In the genomic region with DNA sequence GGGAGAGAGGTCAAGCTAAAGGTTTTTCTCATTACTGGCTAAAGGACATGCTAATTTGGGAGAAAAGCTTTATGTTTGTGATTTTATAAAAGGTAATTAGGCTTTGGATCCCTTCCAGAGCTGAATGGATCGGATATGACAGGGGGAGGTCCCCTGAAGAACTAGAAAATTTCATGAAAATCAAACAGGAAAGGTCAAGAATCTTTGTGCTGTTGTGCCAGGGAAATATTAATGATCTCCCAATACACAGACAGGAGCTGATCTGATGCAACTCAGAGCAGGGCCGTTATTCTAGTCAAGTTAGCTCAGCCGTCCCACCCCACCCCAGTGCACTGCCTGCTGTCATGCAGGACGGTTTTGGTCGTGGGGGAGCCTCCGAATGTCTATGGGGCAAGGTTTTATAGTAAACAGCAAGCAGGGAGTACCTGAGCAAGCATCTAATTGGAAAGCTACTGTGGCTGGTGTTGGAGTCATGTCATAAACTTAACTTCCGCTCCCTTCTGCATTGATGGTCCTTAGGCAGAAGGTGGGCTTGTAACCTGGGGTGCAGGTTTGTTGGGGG, we compare ENCODE assay signal across 1 mouse cellular context.
TF ChIP-seq lines count a peak whose summit lies in the region.

No protein-coding gene starts in this region.

TF ChIP-seq in MEL, 35 proteins besides CTCF, POLR2A, EP300 and RAD21:
- TF ChIP-seq BHLHE40 (IDR thresholded peaks at IDR 0.05; ENCODE audit: borderline replicate concordance, low read depth, low read length) (no peak), USF2 (IDR thresholded peaks at IDR 0.05; ENCODE audit: borderline replicate concordance in 1 of 2, insufficient read depth in 1 of 2, low read depth in 1 of 2, low read length in 2 of 2) (no peak), CHD2 (IDR thresholded peaks at IDR 0.05; ENCODE audit: low read length) (no peak), POLR2AphosphoS5 (IDR thresholded peaks at IDR 0.05; ENCODE audit: borderline replicate concordance, low read depth, low read length) (no peak), ELF1 (IDR thresholded peaks at IDR 0.05; ENCODE audit: low read depth, low read length) (no peak), KAT2A (conservative IDR thresholded peaks at IDR 0.05; ENCODE audit: low read depth, low read length) (no peak), TCF12 (IDR thresholded peaks at IDR 0.05; ENCODE audit: low read depth, low read length) (no peak), RCOR1 (IDR thresholded peaks at IDR 0.05; ENCODE audit: low read depth, low read length) (no peak)
